In genomic region chr17:34142456-34143010, GRCm38 (mm10) we compare ENCODE assay signal across 12 mouse cellular contexts. TPM values are rescaled to one million over a fixed set of nuclear protein-coding genes. Genes with fewer than 3 reads are reported as not detected.
DNase-seq lines count a peak whose midpoint lies in the region; ATAC-seq lines count a peak whose summit lies in the region.
"Had no signal": no experiment of that assay in that cellular context is flagged by ENCODE, and none has a peak within 500 bp of the region (broad histone marks: within the 10 kb centered on the region; RNA-seq: fewer than 3 reads in every experiment).

No protein-coding gene starts in this region.

- no peak for DNase-seq in lung, postnatal 4 days
- DNase-seq in hindbrain, embryonic 11.5 days (ENCODE audit: low spot score) = no peak
- no peak for DNase-seq in thymus, adult 18-20 months
- DNase-seq: cerebellum, postnatal 25 days; right cerebral cortex, postnatal 14 days had no signal

- 0 out of 2 replicates have a peak, but pooled peaks have one; percentile 31 for ATAC-seq in intestine, embryonic 15.5 days
- no peak for ATAC-seq in intestine, embryonic 16.5 days
- ATAC-seq in lung, embryonic 16.5 days (ENCODE audit: low read depth) = peak; percentile 30; the same call in 1 of the 2 replicates
- peak; percentile 14; the same call in 1 of the 2 replicates for ATAC-seq in megakaryocyte progenitor cell, adult 5-6 weeks (replicated peaks; ENCODE audit: poor library complexity)
- no peak for ATAC-seq in hindbrain, embryonic 11.5 days (ENCODE audit: low FRiP score)
- ATAC-seq: forebrain, embryonic 14.5 days; Patski had no signal

- H3K4me1 ChIP-seq in intestine, embryonic 15.5 days (replicated peaks) = peaks cover 10% of the 10 kb centered on the region; the same call in 1 of the 2 replicates
- peaks cover 8% of the 10 kb centered on the region; the same call in 1 of the 2 replicates for H3K4me1 ChIP-seq in intestine, embryonic 16.5 days (ENCODE audit: control insufficient read depth, insufficient read depth, low read length)
- H3K4me1 ChIP-seq in lung, embryonic 16.5 days (replicated peaks; ENCODE audit: control insufficient read depth, insufficient read depth, low read length) = peaks cover 17% of the 10 kb centered on the region
- H3K4me1 ChIP-seq in brown adipose tissue, adult 24 weeks (ENCODE audit: control insufficient read depth, insufficient read depth, insufficient read length, low read length) = no peaks in the 10 kb centered on the region
- H3K4me1 ChIP-seq in hindbrain, embryonic 11.5 days (replicated peaks; ENCODE audit: control insufficient read depth, insufficient read depth, low read length) = 0 out of 2 replicates have a peak, but pooled peaks cover 4% of the 10 kb centered on the region

- H3K4me3 ChIP-seq in intestine, embryonic 15.5 days (replicated peaks) = no peak overlapping the region
- no peak overlapping the region for H3K4me3 ChIP-seq in intestine, embryonic 16.5 days (ENCODE audit: low read length)
- no peak overlapping the region for H3K4me3 ChIP-seq in lung, embryonic 16.5 days (ENCODE audit: low read length)
- H3K4me3 ChIP-seq in brown adipose tissue, adult 24 weeks (ENCODE audit: insufficient read depth, low read depth, low read length) = 0 out of 2 replicates have a peak overlapping the region, but pooled peaks have one; percentile 3
- no peak overlapping the region for H3K4me3 ChIP-seq in hindbrain, embryonic 11.5 days (ENCODE audit: low read depth, low read length)

- H3K4me2 ChIP-seq in intestine, embryonic 15.5 days (replicated peaks) = no peak overlapping the region
- no peak overlapping the region for H3K4me2 ChIP-seq in intestine, embryonic 16.5 days (ENCODE audit: low read depth, low read length)
- peak overlapping the region; percentile 29; the same call in 1 of the 2 replicates for H3K4me2 ChIP-seq in lung, embryonic 16.5 days (ENCODE audit: low read depth, low read length)
- no peak overlapping the region for H3K4me2 ChIP-seq in hindbrain, embryonic 11.5 days (replicated peaks; ENCODE audit: low read depth, low read length)

- WGBS in intestine, embryonic 15.5 days = 82% methylated on average over 7 of the region's 7 CpGs
- 85% methylated on average over 7 of the region's 7 CpGs for WGBS in intestine, embryonic 16.5 days
- WGBS in lung, embryonic 16.5 days = 52% methylated on average over 7 of the region's 7 CpGs
- WGBS in hindbrain, embryonic 11.5 days = 78% methylated on average over 7 of the region's 7 CpGs

- H3K36me3 ChIP-seq in intestine, embryonic 15.5 days = no peaks in the 10 kb centered on the region
- no peaks in the 10 kb centered on the region for H3K36me3 ChIP-seq in intestine, embryonic 16.5 days (ENCODE audit: control insufficient read depth, insufficient read depth, low read length)
- no peaks in the 10 kb centered on the region for H3K36me3 ChIP-seq in lung, embryonic 16.5 days (ENCODE audit: control insufficient read depth, insufficient read depth, low read length)
- no peaks in the 10 kb centered on the region for H3K36me3 ChIP-seq in hindbrain, embryonic 11.5 days (ENCODE audit: control insufficient read depth, insufficient read depth, low read length)

- no peak overlapping the region for H3K9ac ChIP-seq in intestine, embryonic 15.5 days
- H3K9ac ChIP-seq in intestine, embryonic 16.5 days (ENCODE audit: low read depth, low read length) = no peak overlapping the region
- H3K9ac ChIP-seq in lung, embryonic 16.5 days (ENCODE audit: low read length) = no peak overlapping the region
- H3K9ac ChIP-seq in hindbrain, embryonic 11.5 days (ENCODE audit: low read depth, low read length) = no peak overlapping the region

- no peaks in the 10 kb centered on the region for H3K9me3 ChIP-seq in intestine, embryonic 15.5 days
- no peaks in the 10 kb centered on the region for H3K9me3 ChIP-seq in intestine, embryonic 16.5 days (ENCODE audit: control insufficient read depth, low read length)
- no peaks in the 10 kb centered on the region for H3K9me3 ChIP-seq in lung, embryonic 16.5 days (ENCODE audit: control insufficient read depth, low read length)
- no peaks in the 10 kb centered on the region for H3K9me3 ChIP-seq in hindbrain, embryonic 11.5 days (ENCODE audit: control insufficient read depth, low read length)

- H3K27ac ChIP-seq in intestine, embryonic 15.5 days = no peak overlapping the region
- no peak overlapping the region for H3K27ac ChIP-seq in intestine, embryonic 16.5 days (ENCODE audit: low read length)
- peak overlapping the region; percentile 59 for H3K27ac ChIP-seq in lung, embryonic 16.5 days (ENCODE audit: low read length)
- peak overlapping the region; percentile 66 for H3K27ac ChIP-seq in brown adipose tissue, adult 24 weeks (replicated peaks; ENCODE audit: low read depth, low read length)
- no peak overlapping the region for H3K27ac ChIP-seq in hindbrain, embryonic 11.5 days (ENCODE audit: low read depth, low read length)

- H3K27me3 ChIP-seq in intestine, embryonic 15.5 days (replicated peaks) = peaks cover 8% of the 10 kb centered on the region
- peaks cover 8% of the 10 kb centered on the region; the same call in 1 of the 2 replicates for H3K27me3 ChIP-seq in intestine, embryonic 16.5 days (replicated peaks; ENCODE audit: control insufficient read depth, insufficient read depth, low read length)
- H3K27me3 ChIP-seq in lung, embryonic 16.5 days (ENCODE audit: control insufficient read depth, insufficient read depth, low read depth, low read length) = peaks cover 28% of the 10 kb centered on the region
- H3K27me3 ChIP-seq in hindbrain, embryonic 11.5 days (ENCODE audit: control insufficient read depth, insufficient read depth, low read length) = peaks cover 21% of the 10 kb centered on the region
- H3K27me3 ChIP-seq: Patski had no signal

RNA-seq across cellular contexts. Expression of gene H2-DMb2, which starts 0.6 kb away (rescaled TPM):
- polyA plus RNA-seq in intestine, embryonic 15.5 days (2015; fragmentation: Nextera tagmentation; extraction: Ambion mirVana) = 0.68 and 0.83 TPM in 2 replicates
- polyA plus RNA-seq in intestine, embryonic 16.5 days (2015; fragmentation: Nextera tagmentation; extraction: Ambion mirVana) = 0.87 and 0.99 TPM in 2 replicates
- polyA plus RNA-seq in lung, embryonic 16.5 days (2015; fragmentation: Nextera tagmentation; extraction: Ambion mirVana) = 1.6 and 2.1 TPM in 2 replicates
- polyA plus RNA-seq in brown adipose tissue, adult 24 weeks (2012; ENCODE audit: insufficient read depth, insufficient read length, missing spikeins) = not detected in 2 replicates
- 3.9 and 5.8 TPM in 2 replicates for total RNA-seq in megakaryocyte progenitor cell, adult 5-6 weeks (2015)
- total RNA-seq in megakaryocyte progenitor cell, adult 5-6 weeks (2017) = 6.7 and 8.5 TPM in 2 replicates
- polyA plus RNA-seq in hindbrain, embryonic 11.5 days (2014; fragmentation: Nextera tagmentation; extraction: Ambion mirVana) = not detected in 2 replicates

RNA-seq across cellular contexts. Expression of gene H2-DMb1, which starts 10.3 kb away (rescaled TPM):
- 3.2 TPM in 2 replicates for polyA plus RNA-seq in intestine, embryonic 15.5 days (2015; fragmentation: Nextera tagmentation; extraction: Ambion mirVana)
- polyA plus RNA-seq in intestine, embryonic 16.5 days (2015; fragmentation: Nextera tagmentation; extraction: Ambion mirVana) = 3.0 and 3.6 TPM in 2 replicates
- 3.7 and 6.2 TPM in 2 replicates for polyA plus RNA-seq in lung, embryonic 16.5 days (2015; fragmentation: Nextera tagmentation; extraction: Ambion mirVana)
- 11.1 and 14.7 TPM in 2 replicates for polyA plus RNA-seq in brown adipose tissue, adult 24 weeks (2012; ENCODE audit: insufficient read depth, insufficient read length, missing spikeins)
- 36.2 and 39.4 TPM in 2 replicates for total RNA-seq in megakaryocyte progenitor cell, adult 5-6 weeks (2015)
- total RNA-seq in megakaryocyte progenitor cell, adult 5-6 weeks (2017) = 47.0 and 60.3 TPM in 2 replicates
- 0.29 and 0.94 TPM in 2 replicates for polyA plus RNA-seq in hindbrain, embryonic 11.5 days (2014; fragmentation: Nextera tagmentation; extraction: Ambion mirVana)

RNA-seq across cellular contexts. Expression of gene Brd2, which starts 20.1 kb away (rescaled TPM):
- polyA plus RNA-seq in intestine, embryonic 15.5 days (2015; fragmentation: Nextera tagmentation; extraction: Ambion mirVana) = 88.2 and 90.7 TPM in 2 replicates
- polyA plus RNA-seq in intestine, embryonic 16.5 days (2015; fragmentation: Nextera tagmentation; extraction: Ambion mirVana) = 72.3 and 73.0 TPM in 2 replicates
- polyA plus RNA-seq in lung, embryonic 16.5 days (2015; fragmentation: Nextera tagmentation; extraction: Ambion mirVana) = 97.8 and 100 TPM in 2 replicates
- polyA plus RNA-seq in brown adipose tissue, adult 24 weeks (2012; ENCODE audit: insufficient read depth, insufficient read length, missing spikeins) = 82.7 and 86.3 TPM in 2 replicates
- total RNA-seq in megakaryocyte progenitor cell, adult 5-6 weeks (2015) = 269 and 306 TPM in 2 replicates
- 260 and 284 TPM in 2 replicates for total RNA-seq in megakaryocyte progenitor cell, adult 5-6 weeks (2017)
- polyA plus RNA-seq in hindbrain, embryonic 11.5 days (2014; fragmentation: Nextera tagmentation; extraction: Ambion mirVana) = 113 and 159 TPM in 2 replicates

RNA-seq across cellular contexts. Expression of gene H2-DMa, which starts 23.2 kb away (rescaled TPM):
- polyA plus RNA-seq in intestine, embryonic 15.5 days (2015; fragmentation: Nextera tagmentation; extraction: Ambion mirVana) = 11.3 and 13.4 TPM in 2 replicates
- 13.4 and 15.3 TPM in 2 replicates for polyA plus RNA-seq in intestine, embryonic 16.5 days (2015; fragmentation: Nextera tagmentation; extraction: Ambion mirVana)
- 11.8 and 12.7 TPM in 2 replicates for polyA plus RNA-seq in lung, embryonic 16.5 days (2015; fragmentation: Nextera tagmentation; extraction: Ambion mirVana)
- polyA plus RNA-seq in brown adipose tissue, adult 24 weeks (2012; ENCODE audit: insufficient read depth, insufficient read length, missing spikeins) = 6.9 and 10.5 TPM in 2 replicates
- total RNA-seq in megakaryocyte progenitor cell, adult 5-6 weeks (2015) = 72.0 and 74.5 TPM in 2 replicates
- total RNA-seq in megakaryocyte progenitor cell, adult 5-6 weeks (2017) = 56.5 and 61.1 TPM in 2 replicates
- 8.6 and 13.8 TPM in 2 replicates for polyA plus RNA-seq in hindbrain, embryonic 11.5 days (2014; fragmentation: Nextera tagmentation; extraction: Ambion mirVana)

RNA-seq across cellular contexts. Expression of gene Tap1, which starts 44.8 kb away (rescaled TPM):
- 6.2 and 6.9 TPM in 2 replicates for polyA plus RNA-seq in intestine, embryonic 15.5 days (2015; fragmentation: Nextera tagmentation; extraction: Ambion mirVana)
- polyA plus RNA-seq in intestine, embryonic 16.5 days (2015; fragmentation: Nextera tagmentation; extraction: Ambion mirVana) = 8.4 and 8.5 TPM in 2 replicates
- 7.2 and 9.7 TPM in 2 replicates for polyA plus RNA-seq in lung, embryonic 16.5 days (2015; fragmentation: Nextera tagmentation; extraction: Ambion mirVana)
- polyA plus RNA-seq in brown adipose tissue, adult 24 weeks (2012; ENCODE audit: insufficient read depth, insufficient read length, missing spikeins) = 5.5 and 6.9 TPM in 2 replicates
- total RNA-seq in megakaryocyte progenitor cell, adult 5-6 weeks (2015) = 27.6 and 30.5 TPM in 2 replicates
- total RNA-seq in megakaryocyte progenitor cell, adult 5-6 weeks (2017) = 62.5 and 82.8 TPM in 2 replicates
- polyA plus RNA-seq in hindbrain, embryonic 11.5 days (2014; fragmentation: Nextera tagmentation; extraction: Ambion mirVana) = 1.0 and 1.1 TPM in 2 replicates

Comparison
In these comparisons a context has a peak if more than half of its experiments do, and no peak if none do; other contexts are left out.
1. ATAC-seq: peak in intestine, embryonic 15.5 days (single experiment), lung, embryonic 16.5 days (single experiment) and megakaryocyte progenitor cell, adult 5-6 weeks (single experiment); none in intestine, embryonic 16.5 days (single experiment) and hindbrain, embryonic 11.5 days (single experiment).
2. H3K27ac ChIP-seq: peak in lung, embryonic 16.5 days (single experiment) and brown adipose tissue, adult 24 weeks (single experiment); none in intestine, embryonic 15.5 days (single experiment), intestine, embryonic 16.5 days (single experiment) and hindbrain, embryonic 11.5 days (single experiment).